In the genomic region with DNA sequence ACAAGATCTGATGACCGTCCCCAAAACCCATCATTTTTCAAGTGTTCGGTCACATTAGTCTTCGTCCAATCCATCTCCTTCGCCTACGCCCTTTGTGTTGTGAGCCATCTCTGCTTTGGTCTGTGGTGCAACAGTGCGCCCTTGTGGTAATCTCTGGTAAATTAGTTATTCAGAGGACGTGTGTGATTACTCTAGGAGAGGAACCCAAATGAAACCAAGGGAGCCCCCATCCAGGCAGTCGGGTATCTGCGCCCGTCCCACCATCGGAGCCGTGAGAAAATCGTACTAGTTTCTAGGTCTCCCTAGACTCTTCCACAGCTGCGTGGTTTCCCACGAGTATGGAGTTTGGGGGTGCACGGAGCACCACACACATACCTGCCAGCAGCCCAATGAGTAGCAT, we compare ENCODE assay signal across 8 mouse cellular contexts. TPM values are rescaled to one million over a fixed set of nuclear protein-coding genes. Genes with fewer than 3 reads are reported as not detected.
A peak's percentile ranks its signal among the peaks of the same experiment; 100 is the strongest.
DNase-seq lines count a peak whose midpoint lies in the region; ATAC-seq lines count a peak whose summit lies in the region.

No protein-coding gene starts in this region.

- no peak for ATAC-seq in frontal cortex, adult (ENCODE audit: low TSS enrichment)
- peak; percentile 42 for ATAC-seq in common myeloid progenitor, adult 5-6 weeks (replicated peaks; ENCODE audit: low read depth, poor library complexity, severe bottlenecking)

- peak; percentile 28 to 77 for DNase-seq in frontal cortex, adult 2 months (ENCODE audit: extremely low spot score in 1 of 2, low spot score in 1 of 2)
- DNase-seq in urinary bladder, postnatal 36 days (ENCODE audit: low spot score in 2 of 2) = peak; percentile 32 to 41
- DNase-seq in urinary bladder, adult 2 months (ENCODE audit: low spot score) = no peak
- peak; percentile 47 to 72 for DNase-seq in kidney, postnatal 36 days
- peak; percentile 57 for DNase-seq in mesoderm, embryonic 11.5 days (ENCODE audit: low read depth, low spot score)
- DNase-seq in thymus, postnatal 4 days = peak; percentile 65

RNA-seq across cellular contexts. Expression of gene Clcn4, which starts 5.1 kb away (rescaled TPM):
- 97.8 and 100 TPM in 2 replicates for polyA plus RNA-seq in frontal cortex, adult 2 months (2012; rRNA removed)
- 31.9 and 35.7 TPM in 2 replicates for polyA plus RNA-seq in urinary bladder, adult 2 months (2012; rRNA removed)
- 30.1 and 44.2 TPM in 2 replicates for total RNA-seq in common myeloid progenitor, adult 5-6 weeks (2017)

RNA-seq across cellular contexts. Expression of gene Gm45844, which starts 17.5 kb away (rescaled TPM):
- 8.2 and 9.9 TPM in 2 replicates for polyA plus RNA-seq in frontal cortex, adult 2 months (2012; rRNA removed)
- 4.1 and 5.7 TPM in 2 replicates for polyA plus RNA-seq in urinary bladder, adult 2 months (2012; rRNA removed)
- 1.4 and 1.9 TPM in 2 replicates for total RNA-seq in common myeloid progenitor, adult 5-6 weeks (2017)

RNA-seq across cellular contexts. Expression of gene Vmn2r30, which starts 41.8 kb away (rescaled TPM):
- not detected in 2 replicates for polyA plus RNA-seq in frontal cortex, adult 2 months (2012; rRNA removed)
- polyA plus RNA-seq in urinary bladder, adult 2 months (2012; rRNA removed) = 0.01 TPM in 1 of 2 replicates, not detected in the other
- not detected in 2 replicates for total RNA-seq in common myeloid progenitor, adult 5-6 weeks (2017)

RNA-seq across cellular contexts. Expression of gene Vmn2r29, which starts 48.5 kb away (rescaled TPM):
- 3.8 and 4.3 TPM in 2 replicates for polyA plus RNA-seq in frontal cortex, adult 2 months (2012; rRNA removed)
- 1.7 and 3.1 TPM in 2 replicates for polyA plus RNA-seq in urinary bladder, adult 2 months (2012; rRNA removed)
- 0.29 TPM in 1 of 2 replicates, not detected in the other for total RNA-seq in common myeloid progenitor, adult 5-6 weeks (2017)
